Mouse (Mus musculus) heart, embryonic 15.5 days (tissue): Measurements from ENCODE around the gene Slc43a2. TPM values are rescaled to one million over a fixed set of nuclear protein-coding genes. Genes with fewer than 3 reads are reported as not detected.
"Not testable (repeated sequence)": the region's sequence is repeated elsewhere in the genome, so short reads cannot be mapped to it uniquely, and the experiment has no call there.

Experiments
- ATAC-seq: fragments of 200-750 bp; cut with Nextera tagmentation; replicated peaks from 2 replicates; pipeline ENCODE4 v1.8.0; 2017; ENCODE audit warnings: low read depth, moderate TSS enrichment; ENCODE audit not compliant: insufficient number of reproducible peaks, insufficient read depth, low FRiP score
- H3K27ac ChIP-seq: fragments of 300-500 bp; sonication (generic); 2 replicates; pipeline ENCODE4 v1.5.1; 2015; ENCODE audit warnings: mild to moderate bottlenecking, inconsistent platforms
- H3K27me3 ChIP-seq: fragments of 300-500 bp; sonication (generic); 2 replicates; pipeline ENCODE4 v1.6.1; 2015; ENCODE audit warnings: inconsistent platforms
- H3K36me3 ChIP-seq: fragments of 300-500 bp; sonication (generic); 2 replicates; pipeline ENCODE4 v1.6.1; 2015; ENCODE audit warnings: mild to moderate bottlenecking, inconsistent platforms
- H3K4me1 ChIP-seq: fragments of 300-500 bp; sonication (generic); replicated peaks from 2 replicates; pipeline ENCODE4 v1.6.1; 2015; ENCODE audit warnings: inconsistent platforms
- H3K4me2 ChIP-seq: fragments of 300-500 bp; sonication (generic); 2 replicates; pipeline ENCODE4 v1.6.1; 2015; ENCODE audit warnings: inconsistent platforms, mild to moderate bottlenecking, moderate library complexity
- H3K4me3 ChIP-seq: fragments of 300-500 bp; sonication (generic); 2 replicates; pipeline ENCODE4 v1.5.1; 2015; ENCODE audit warnings: mild to moderate bottlenecking, inconsistent platforms
- H3K9ac ChIP-seq: fragments of 300-500 bp; sonication (generic); 2 replicates; pipeline ENCODE4 v1.6.1; 2015; ENCODE audit warnings: mild to moderate bottlenecking, inconsistent platforms
- H3K9me3 ChIP-seq: fragments of 300-500 bp; sonication (generic); replicated peaks from 2 replicates; pipeline ENCODE4 v1.6.1; 2016; ENCODE audit warnings: inconsistent platforms
- WGBS: fragments of 180-500 bp; shearing (Covaris S2); methylation state at CpG from one replicate; pipeline ENCODE4 v1.1.7; 2015; ENCODE audit warnings: mixed read lengths; 5-methylcytosine and 5-hydroxymethylcytosine counted together
- polyA plus RNA-seq: library from polyadenylated mRNA; unstranded; fragments of >200 nt; fragmentation: Nextera tagmentation; extraction: Ambion mirVana; gene quantifications from 2 replicates; pipeline ENCODE4 v1.2.1, GENCODE M21; 2015

Gene Slc43a2
- polyA plus RNA-seq, 1 experiment from 2014 or later = 2.6 TPM

GRCm38 (mm10) chr11:75538970-75539299, 7.4 kb downstream of the Slc43a2 start:
- ATAC-seq = no peak
- peaks cover 34% of the 10 kb centered on the region for H3K4me1 ChIP-seq
- 0 out of 2 replicates have a peak overlapping the region, but pooled peaks have one; percentile 18 for H3K27ac ChIP-seq
- H3K9me3 ChIP-seq = no peaks in the 10 kb centered on the region
- no peak overlapping the region for H3K4me3 ChIP-seq
- no peak overlapping the region for H3K9ac ChIP-seq
- H3K27me3 ChIP-seq = no peaks in the 10 kb centered on the region
- H3K36me3 ChIP-seq = no peaks in the 10 kb centered on the region
- no peak overlapping the region for H3K4me2 ChIP-seq
- 72% methylated on average over 13 of the region's 13 CpGs for WGBS

GRCm38 (mm10) chr11:75540209-75540608, 8.7 kb downstream of the Slc43a2 start:
- H3K9ac ChIP-seq = no peak overlapping the region
- H3K9me3 ChIP-seq = no peaks in the 10 kb centered on the region
- peaks cover 30% of the 10 kb centered on the region for H3K4me1 ChIP-seq
- H3K27me3 ChIP-seq = no peaks in the 10 kb centered on the region
- no peak overlapping the region for H3K27ac ChIP-seq
- WGBS = 87% methylated on average over 8 of the region's 8 CpGs
- no peak for ATAC-seq
- no peaks in the 10 kb centered on the region for H3K36me3 ChIP-seq
- H3K4me2 ChIP-seq = no peak overlapping the region
- H3K4me3 ChIP-seq = no peak overlapping the region

- Histone ChIP-seq H3K4me1 (peaks cover 30% of the 10 kb centered on the region), H3K4me2 (no peak overlapping the region), H3K9ac (no peak overlapping the region), H3K27me3 (no peaks in the 10 kb centered on the region), H3K36me3 (no peaks in the 10 kb centered on the region), H3K27ac (peak overlapping the region; percentile 21; the same call in 1 of the 2 replicates), H3K9me3 (no peaks in the 10 kb centered on the region), H3K4me3 (no peak overlapping the region)
- ATAC-seq = 0 out of 2 replicates have a peak, but pooled peaks have one; percentile 10
- WGBS = 57% methylated on average over 19 of the region's 19 CpGs
These were observed 9.5 kb downstream of the Slc43a2 start for GRCm38 (mm10) chr11:75540710-75541581.

- no peak for ATAC-seq
- no peaks in the 10 kb centered on the region for H3K9me3 ChIP-seq
- H3K4me3 ChIP-seq = no peak overlapping the region
- no peak overlapping the region for H3K9ac ChIP-seq
- no peaks in the 10 kb centered on the region for H3K27me3 ChIP-seq
- 74% methylated on average over 9 of the region's 9 CpGs for WGBS
- no peak overlapping the region for H3K27ac ChIP-seq
- peaks cover 18% of the 10 kb centered on the region for H3K4me1 ChIP-seq
- H3K36me3 ChIP-seq = no peaks in the 10 kb centered on the region
- H3K4me2 ChIP-seq = no peak overlapping the region
These were observed 13.2 kb downstream of the Slc43a2 start for GRCm38 (mm10) chr11:75544713-75545112.

GRCm38 (mm10) chr11:75546057-75546456, 14.6 kb downstream of the Slc43a2 start:
- no peaks in the 10 kb centered on the region for H3K27me3 ChIP-seq
- no peak for ATAC-seq
- H3K36me3 ChIP-seq = no peaks in the 10 kb centered on the region
- H3K9ac ChIP-seq = no peak overlapping the region
- no peak overlapping the region for H3K4me2 ChIP-seq
- 64% methylated on average over 4 of the region's 4 CpGs for WGBS
- H3K9me3 ChIP-seq = no peaks in the 10 kb centered on the region
- no peak overlapping the region for H3K27ac ChIP-seq
- H3K4me3 ChIP-seq = no peak overlapping the region
- peaks cover 26% of the 10 kb centered on the region for H3K4me1 ChIP-seq

GRCm38 (mm10) chr11:75549658-75550111, 18.2 kb downstream of the Slc43a2 start:
- WGBS = 24% methylated on average over 5 of the region's 5 CpGs
- ATAC-seq = no peak
- no peak overlapping the region for H3K9ac ChIP-seq

GRCm38 (mm10) chr11:75550200-75550946, 18.9 kb downstream of the Slc43a2 start:
- H3K4me3 ChIP-seq = no peak overlapping the region
- H3K9me3 ChIP-seq = no peaks in the 10 kb centered on the region
- no peak for ATAC-seq
- 75% methylated on average over 12 of the region's 12 CpGs for WGBS
- peaks cover 39% of the 10 kb centered on the region for H3K4me1 ChIP-seq
- no peaks in the 10 kb centered on the region for H3K27me3 ChIP-seq
- no peaks in the 10 kb centered on the region for H3K36me3 ChIP-seq
- H3K4me2 ChIP-seq = no peak overlapping the region
- no peak overlapping the region for H3K27ac ChIP-seq
- H3K9ac ChIP-seq = no peak overlapping the region

More at GRCm38 (mm10) chr11:75549658-75550111, 18.2 kb downstream of the Slc43a2 start:
- Histone ChIP-seq H3K36me3 (no peaks in the 10 kb centered on the region), H3K27me3 (no peaks in the 10 kb centered on the region), H3K4me1 (peaks cover 39% of the 10 kb centered on the region), H3K27ac (no peak overlapping the region), H3K4me2 (no peak overlapping the region), H3K4me3 (no peak overlapping the region), H3K9me3 (no peaks in the 10 kb centered on the region)

- Histone ChIP-seq H3K4me1 (peaks cover 35% of the 10 kb centered on the region), H3K27me3 (no peaks in the 10 kb centered on the region), H3K4me2 (no peak overlapping the region), H3K36me3 (no peaks in the 10 kb centered on the region), H3K9ac (no peak overlapping the region), H3K9me3 (no peaks in the 10 kb centered on the region), H3K27ac (no peak overlapping the region), H3K4me3 (no peak overlapping the region)
- 88% methylated on average over 5 of the region's 5 CpGs for WGBS
- no peak for ATAC-seq
These were observed 19.8 kb downstream of the Slc43a2 start for GRCm38 (mm10) chr11:75551321-75551720.

GRCm38 (mm10) chr11:75551961-75552441, 20.5 kb downstream of the Slc43a2 start:
- H3K9ac ChIP-seq = no peak overlapping the region
- H3K36me3 ChIP-seq = no peaks in the 10 kb centered on the region
- WGBS = 36% methylated on average over 9 of the region's 9 CpGs
- peak overlapping the region; percentile 63 for H3K27ac ChIP-seq
- H3K9me3 ChIP-seq = no peaks in the 10 kb centered on the region
- no peak overlapping the region for H3K4me3 ChIP-seq
- ATAC-seq = peak; percentile 54; the same call in 1 of the 2 replicates
- H3K4me2 ChIP-seq = no peak overlapping the region
- peaks cover 35% of the 10 kb centered on the region for H3K4me1 ChIP-seq
- no peaks in the 10 kb centered on the region for H3K27me3 ChIP-seq

- H3K9ac ChIP-seq = no peak overlapping the region
- no peak for ATAC-seq
- peak overlapping the region; percentile 63; the same call in 1 of the 2 replicates for H3K27ac ChIP-seq
- no peak overlapping the region for H3K4me3 ChIP-seq
- no peaks in the 10 kb centered on the region for H3K9me3 ChIP-seq
- H3K27me3 ChIP-seq = no peaks in the 10 kb centered on the region
- WGBS = 39% methylated on average over 7 of the region's 7 CpGs
- H3K4me1 ChIP-seq = peaks cover 35% of the 10 kb centered on the region
- H3K4me2 ChIP-seq = no peak overlapping the region
- no peaks in the 10 kb centered on the region for H3K36me3 ChIP-seq
These were observed 21.5 kb downstream of the Slc43a2 start for GRCm38 (mm10) chr11:75552906-75553482.

- not testable (repeated sequence) for H3K36me3 ChIP-seq, H3K4me3 ChIP-seq, H3K9ac ChIP-seq, H3K4me2 ChIP-seq, H3K27me3 ChIP-seq, ATAC-seq, H3K9me3 ChIP-seq, H3K27ac ChIP-seq
- 90% methylated on average over 6 of the region's 6 CpGs for WGBS
- peaks cover 17% of the 10 kb centered on the region for H3K4me1 ChIP-seq
These were observed 24.5 kb downstream of the Slc43a2 start for GRCm38 (mm10) chr11:75556006-75556405.
